Mouse (Mus musculus) heart, embryonic 11.5 days (tissue): Measurements from ENCODE around the gene Fermt2. TPM values are rescaled to one million over a fixed set of nuclear protein-coding genes. Genes with fewer than 3 reads are reported as not detected.

ENCODE experiments used
- ATAC-seq: fragments of 200-750 bp; cut with Nextera tagmentation; replicated peaks from 2 replicates; pipeline ENCODE4 v1.8.0; 2017; ENCODE audit warnings: moderate library complexity; ENCODE audit not compliant: insufficient number of reproducible peaks, low FRiP score, low TSS enrichment
- H3K27ac ChIP-seq: fragments of 300-500 bp; sonication (generic); 2 replicates; pipeline ENCODE4 v1.5.1; 2014; ENCODE audit warnings: mild to moderate bottlenecking, low read depth, low read length
- H3K27me3 ChIP-seq: fragments of 300-500 bp; sonication (generic); 2 replicates; pipeline ENCODE4 v1.6.1; 2014; ENCODE audit warnings: mild to moderate bottlenecking, low read length, mixed read lengths; ENCODE audit not compliant: control insufficient read depth, insufficient read depth
- H3K36me3 ChIP-seq: fragments of 300-500 bp; sonication (generic); 2 replicates; pipeline ENCODE4 v1.6.1; 2014; ENCODE audit warnings: mild to moderate bottlenecking, low read length, moderate library complexity, mixed read lengths; ENCODE audit not compliant: control insufficient read depth, insufficient read depth
- H3K4me1 ChIP-seq: fragments of 300-500 bp; sonication (generic); 2 replicates; pipeline ENCODE4 v1.6.1; 2014; ENCODE audit warnings: low read length; ENCODE audit not compliant: control insufficient read depth, insufficient read depth
- H3K4me2 ChIP-seq: fragments of 300-500 bp; sonication (generic); 2 replicates; pipeline ENCODE4 v1.6.1; 2014; ENCODE audit warnings: mild to moderate bottlenecking, moderate library complexity
- H3K4me3 ChIP-seq: fragments of 300-500 bp; sonication (generic); 2 replicates; pipeline ENCODE4 v1.5.1; 2014; ENCODE audit warnings: low read depth, low read length
- H3K9ac ChIP-seq: fragments of 300-500 bp; sonication (generic); 2 replicates; pipeline ENCODE4 v1.6.1; 2014; ENCODE audit warnings: mild to moderate bottlenecking, low read depth, low read length, moderate library complexity
- H3K9me3 ChIP-seq: fragments of 300-500 bp; sonication (generic); replicated peaks from 2 replicates; pipeline ENCODE4 v1.6.1; 2016; ENCODE audit warnings: low read length; ENCODE audit not compliant: control insufficient read depth
- WGBS: fragments of 180-500 bp; shearing (Covaris S2); extraction: QIAGEN DNeasy Blood & Tissue Kit; methylation state at CpG from one replicate; pipeline ENCODE4 v1.1.7; 2014; ENCODE audit not compliant: insufficient replicate concordance; 5-methylcytosine and 5-hydroxymethylcytosine counted together
- polyA plus RNA-seq: library from polyadenylated mRNA; unstranded; fragments of >200 nt; fragmentation: Nextera tagmentation; extraction: Ambion mirVana; gene quantifications from 2 replicates; pipeline ENCODE4 v1.2.1, GENCODE M21; 2014

The Fermt2 gene
- polyA plus RNA-seq, 1 experiment from 2014 or later = 188 TPM

DNA sequence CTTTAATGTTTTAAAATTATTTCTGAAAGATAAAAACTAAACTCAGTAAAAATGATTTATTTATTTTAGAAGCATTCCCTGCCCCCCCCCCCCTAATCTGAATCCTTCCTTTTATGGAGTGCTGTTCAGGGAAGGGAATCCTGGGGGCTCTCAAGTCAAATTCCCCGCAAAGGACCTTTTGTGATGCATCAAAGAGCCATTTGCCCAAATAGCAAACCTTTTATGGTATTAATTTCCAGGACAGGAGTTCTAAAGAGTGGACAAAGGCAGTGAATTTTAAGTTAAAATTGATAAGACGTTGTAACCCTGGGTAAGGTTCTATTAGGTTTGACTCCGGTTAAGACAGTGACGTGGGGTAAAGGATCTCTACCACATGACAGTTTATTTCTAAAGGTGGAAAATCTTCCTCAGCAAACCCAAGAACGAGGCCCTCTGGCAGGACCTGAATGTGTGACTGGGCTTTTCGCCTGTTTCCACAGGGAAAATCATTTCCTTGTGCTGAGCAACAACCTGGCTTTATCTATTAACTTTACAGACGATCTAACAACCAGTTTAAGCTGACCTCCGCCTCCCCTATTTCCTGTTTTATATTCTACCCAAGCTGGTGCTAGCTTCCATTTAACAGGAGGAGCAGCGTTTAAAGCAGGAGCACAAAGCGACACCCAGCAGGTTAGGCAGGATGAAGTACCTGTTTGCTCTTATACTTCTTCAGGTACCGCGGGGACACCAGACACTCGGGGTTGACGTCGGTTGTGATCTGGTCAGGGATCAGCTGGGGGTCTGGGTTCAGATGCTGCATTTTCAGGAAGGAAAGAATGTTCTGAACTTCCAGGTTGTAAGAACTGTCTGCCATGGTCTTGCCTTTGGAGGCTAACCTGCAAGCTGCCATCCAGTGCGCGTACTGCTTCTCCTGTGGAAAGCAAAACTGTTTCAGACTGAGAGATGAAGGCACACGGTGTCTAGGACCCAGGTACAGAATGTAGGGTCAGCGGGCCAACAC lies 65.6 kb downstream of the Fermt2 start:
- 60% methylated on average over 19 of the region's 19 CpGs for WGBS
- H3K27me3 ChIP-seq = no peaks in the 10 kb centered on the region

DNA sequence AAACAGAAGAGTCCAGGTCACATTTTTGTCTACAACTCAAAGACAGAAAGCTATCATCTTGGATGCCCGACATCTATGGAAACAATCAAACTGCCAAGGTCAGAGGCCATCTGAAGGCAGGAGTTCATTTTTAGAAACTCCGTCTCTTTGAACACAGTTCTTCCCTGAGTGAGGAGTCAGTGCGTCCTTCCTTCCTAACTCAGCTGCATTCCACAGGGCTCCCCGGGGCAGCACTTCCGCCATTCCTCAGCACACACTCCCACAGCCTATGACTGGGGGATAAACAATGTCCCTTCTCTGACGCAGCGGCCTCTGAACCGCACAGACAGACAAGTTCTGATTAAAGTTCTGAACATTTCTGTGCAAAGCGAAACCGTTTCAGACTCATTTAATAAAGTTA lies 66.3 kb downstream of the Fermt2 start:
- WGBS = 8% methylated on average over 10 of the region's 10 CpGs
- Histone ChIP-seq H3K9ac (peak overlapping the region; percentile 46; the same call in 1 of the 2 replicates), H3K27me3 (no peaks in the 10 kb centered on the region), H3K9me3 (no peaks in the 10 kb centered on the region), H3K4me2 (peak overlapping the region; percentile 27), H3K27ac (peak overlapping the region; percentile 91), H3K4me1 (peaks cover 18% of the 10 kb centered on the region), H3K36me3 (peaks cover 43% of the 10 kb centered on the region), H3K4me3 (no peak overlapping the region)
- ATAC-seq = peak; percentile 70; the same call in 1 of the 2 replicates

More for the DNA sequence above, 65.6 kb downstream of the Fermt2 start:
- peaks cover 18% of the 10 kb centered on the region for H3K4me1 ChIP-seq
- H3K36me3 ChIP-seq = peaks cover 43% of the 10 kb centered on the region
- H3K4me3 ChIP-seq = no peak overlapping the region
- peak overlapping the region; percentile 91 for H3K27ac ChIP-seq
- H3K9ac ChIP-seq = no peak overlapping the region
- no peak overlapping the region; the same call in 1 of the 2 replicates for H3K4me2 ChIP-seq
- ATAC-seq = no peak
- H3K9me3 ChIP-seq = no peaks in the 10 kb centered on the region

DNA sequence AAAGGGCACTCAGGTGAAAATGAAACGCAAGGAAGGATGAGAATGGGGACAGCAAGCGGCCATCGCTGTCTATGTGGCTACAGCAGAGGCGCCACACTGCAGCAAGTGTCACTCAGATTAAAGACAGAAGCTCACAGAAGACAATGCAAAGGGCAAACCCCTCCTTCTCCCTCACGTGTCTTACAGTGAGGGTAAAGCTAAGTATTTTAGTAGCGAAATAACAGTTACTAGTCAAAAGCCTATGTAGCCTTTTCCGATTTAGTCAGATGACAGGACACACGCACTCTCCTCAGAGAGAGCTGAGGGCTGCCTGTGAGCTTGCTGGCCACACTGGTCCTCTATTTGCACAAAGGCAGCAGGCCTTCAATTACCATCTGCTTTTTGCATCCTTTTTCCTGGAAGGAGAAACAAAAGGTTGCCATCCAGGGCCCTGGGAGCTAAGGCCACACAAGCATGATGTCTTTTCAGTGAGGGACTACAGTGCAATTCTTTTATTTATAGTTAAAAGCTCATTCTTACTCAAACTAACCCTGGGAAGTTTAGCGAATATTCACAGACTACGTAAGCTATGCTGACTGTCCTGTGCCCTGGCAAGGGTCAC lies 66.9 kb downstream of the Fermt2 start:
- peaks cover 46% of the 10 kb centered on the region for H3K36me3 ChIP-seq
- peak overlapping the region; percentile 46; the same call in 1 of the 2 replicates for H3K9ac ChIP-seq
- 62% methylated on average over 10 of the region's 10 CpGs for WGBS

DNA sequence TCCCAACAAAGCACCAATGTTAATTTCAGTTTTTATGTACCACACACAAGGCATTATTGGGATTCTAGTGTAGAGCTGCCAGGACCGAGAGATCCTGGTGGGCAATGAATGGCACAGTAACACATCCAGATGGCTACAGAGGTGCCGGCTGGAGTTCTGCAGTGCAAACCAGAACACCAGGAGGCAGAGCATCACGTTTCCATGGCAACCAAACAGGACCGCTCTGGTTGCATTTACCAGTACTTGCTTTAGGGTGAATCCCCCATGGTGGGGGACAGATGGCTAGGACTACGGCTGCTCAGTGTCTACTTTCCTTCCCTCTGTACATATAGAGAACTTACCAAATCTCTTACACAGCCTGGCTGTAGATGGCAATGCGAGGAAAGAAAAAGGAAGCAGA lies 67.5 kb downstream of the Fermt2 start:
- Histone ChIP-seq H3K4me1 (peaks cover 18% of the 10 kb centered on the region), H3K27me3 (no peaks in the 10 kb centered on the region), H3K4me2 (no peak overlapping the region), H3K4me3 (no peak overlapping the region), H3K9me3 (no peaks in the 10 kb centered on the region), H3K27ac (no peak overlapping the region), H3K9ac (no peak overlapping the region), H3K36me3 (peaks cover 40% of the 10 kb centered on the region)
- whole genome bisulfite sequencing = 68% methylated on average over 6 of the region's 6 CpGs
- no peak for ATAC-seq

More for the DNA sequence above, 66.9 kb downstream of the Fermt2 start:
- Histone ChIP-seq H3K27me3 (no peaks in the 10 kb centered on the region), H3K9me3 (no peaks in the 10 kb centered on the region), H3K4me1 (peaks cover 18% of the 10 kb centered on the region), H3K4me3 (no peak overlapping the region), H3K4me2 (no peak overlapping the region), H3K27ac (peak overlapping the region; percentile 91)
- no peak for ATAC-seq

DNA sequence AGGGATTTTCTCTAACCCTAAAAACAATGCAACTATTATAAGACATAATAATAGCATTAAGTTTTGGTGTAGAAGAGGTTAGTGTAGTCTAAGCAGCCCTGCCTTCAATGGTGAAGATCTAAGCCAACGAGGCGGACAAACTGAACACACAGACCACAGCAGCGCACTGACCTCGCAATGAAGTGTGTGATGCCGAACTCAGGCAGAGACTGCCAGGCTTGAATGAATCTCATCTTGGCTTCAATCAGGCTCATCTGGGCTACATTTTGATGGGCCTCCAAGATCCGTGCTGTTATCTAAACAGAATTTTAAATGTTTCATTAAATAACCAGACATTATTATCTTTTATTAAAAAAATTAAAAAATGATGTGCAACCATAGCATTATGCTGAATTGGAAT lies 68.0 kb downstream of the Fermt2 start:
- no peak overlapping the region for H3K27ac ChIP-seq
- no peak overlapping the region for H3K4me2 ChIP-seq
- 90% methylated on average over 6 of the region's 6 CpGs for whole genome bisulfite sequencing
- no peak overlapping the region for H3K4me3 ChIP-seq
- no peaks in the 10 kb centered on the region for H3K27me3 ChIP-seq
- H3K36me3 ChIP-seq = peaks cover 36% of the 10 kb centered on the region
- ATAC-seq = no peak
- H3K9ac ChIP-seq = no peak overlapping the region
- no peaks in the 10 kb centered on the region for H3K9me3 ChIP-seq
- H3K4me1 ChIP-seq = peaks cover 18% of the 10 kb centered on the region

DNA sequence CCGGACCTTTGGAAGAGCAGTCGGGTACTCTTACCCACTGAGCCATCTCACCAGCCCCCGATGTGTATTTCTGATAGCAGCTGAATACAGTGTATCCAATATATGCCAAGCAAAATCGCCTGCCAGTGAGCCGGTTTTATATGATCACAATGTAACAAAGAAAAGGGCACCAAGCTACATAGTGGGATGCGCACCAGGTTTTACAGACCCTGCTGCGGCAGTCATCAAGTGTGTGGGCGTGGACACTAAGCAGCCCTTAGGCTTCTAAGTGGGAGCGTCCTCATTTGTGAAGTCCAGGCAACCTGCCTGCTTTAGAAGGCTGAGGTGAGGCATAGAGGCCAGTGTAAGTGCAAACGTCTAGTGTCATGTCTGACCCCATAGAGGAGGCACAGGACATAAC lies 69.4 kb downstream of the Fermt2 start:
- Histone ChIP-seq H3K4me1 (peaks cover 24% of the 10 kb centered on the region), H3K36me3 (peaks cover 24% of the 10 kb centered on the region), H3K4me2 (no peak overlapping the region), H3K4me3 (no peak overlapping the region), H3K9me3 (no peaks in the 10 kb centered on the region), H3K9ac (no peak overlapping the region), H3K27ac (no peak overlapping the region), H3K27me3 (no peaks in the 10 kb centered on the region)
- no peak for ATAC-seq
- WGBS = 89% methylated on average over 9 of the region's 10 CpGs

DNA sequence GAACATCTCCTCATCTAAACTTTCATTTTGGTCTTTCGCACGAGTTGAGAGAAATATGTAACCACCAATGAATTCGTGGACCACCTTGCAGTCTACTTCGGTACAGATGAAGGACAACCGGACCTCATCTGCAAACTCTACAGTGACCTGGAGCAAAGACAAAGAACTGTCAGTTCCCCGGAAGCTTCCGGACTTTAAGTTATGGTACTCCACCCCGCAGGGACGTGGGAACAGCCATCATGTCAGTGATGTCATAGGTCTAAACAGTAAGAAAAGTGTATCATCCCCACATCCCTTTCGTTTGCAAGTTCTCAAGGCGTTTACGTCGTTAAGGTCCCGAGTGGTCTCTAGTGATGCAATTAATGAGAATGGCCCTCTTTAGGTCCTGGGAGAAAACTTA lies 70.0 kb downstream of the Fermt2 start:
- Histone ChIP-seq H3K9ac (no peak overlapping the region), H3K36me3 (peaks cover 24% of the 10 kb centered on the region), H3K4me3 (no peak overlapping the region), H3K4me2 (no peak overlapping the region), H3K27me3 (no peaks in the 10 kb centered on the region), H3K27ac (no peak overlapping the region), H3K4me1 (peaks cover 28% of the 10 kb centered on the region), H3K9me3 (no peaks in the 10 kb centered on the region)
- ATAC-seq = no peak
- 91% methylated on average over 14 of the region's 14 CpGs for WGBS

DNA sequence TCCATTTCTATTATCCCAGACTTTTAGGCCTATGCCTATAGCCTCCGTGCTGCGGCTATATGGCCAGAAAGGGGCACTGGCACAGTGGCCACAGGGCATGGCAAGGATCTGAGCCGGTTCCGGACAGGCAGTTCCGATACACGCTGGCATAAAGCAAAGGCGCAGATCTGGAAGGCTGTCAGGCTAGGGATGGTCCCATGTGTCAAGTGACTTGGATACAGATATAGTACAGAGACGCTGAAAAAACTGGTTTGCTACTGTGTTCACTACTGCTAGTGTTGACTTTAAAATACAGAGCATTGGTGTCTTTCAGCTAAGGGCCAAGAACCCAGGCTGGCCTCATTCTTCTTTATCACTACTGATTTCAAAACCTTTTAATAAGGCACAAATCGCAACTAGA lies 72.9 kb downstream of the Fermt2 start:
- peaks cover 36% of the 10 kb centered on the region for H3K4me1 ChIP-seq
- no peak for ATAC-seq
- no peaks in the 10 kb centered on the region for H3K27me3 ChIP-seq
- 68% methylated on average over 9 of the region's 9 CpGs for WGBS
- no peak overlapping the region for H3K4me3 ChIP-seq
- H3K9ac ChIP-seq = no peak overlapping the region
- H3K27ac ChIP-seq = peak overlapping the region; percentile 71
- no peaks in the 10 kb centered on the region for H3K9me3 ChIP-seq
- H3K4me2 ChIP-seq = no peak overlapping the region
- H3K36me3 ChIP-seq = peaks cover 24% of the 10 kb centered on the region
